Mouse (Mus musculus) erythroblast, embryonic 14.5 days (primary cell): ENCODE results near the gene Nt5c1a.

Experiments used
- GATA1 ChIP-seq: IDR thresholded peaks from 2 replicates; pipeline ENCODE4 v1.6.1; 2012; ENCODE audit warnings: low read length, inconsistent platforms, mixed read lengths
- TAL1 ChIP-seq: IDR thresholded peaks from 3 replicates; pipeline ENCODE4 v1.6.1; 2012; ENCODE audit warnings: low read length, inconsistent platforms, mixed read lengths

GRCm38 (mm10) chr4:123246651-123247050 lies 45.3 kb downstream of the Nt5c1a start:
- TF ChIP-seq GATA1, result no peak
- TF ChIP-seq TAL1, result no peak
